8 mouse cellular contexts compared by ENCODE assay signal in genomic region chr5:8660738-8661151, GRCm38 (mm10). TPM values are rescaled to one million over a fixed set of nuclear protein-coding genes. Genes with fewer than 3 reads are reported as not detected.
DNase-seq lines count a peak whose midpoint lies in the region; ATAC-seq and TF ChIP-seq lines count a peak whose summit lies in the region.

No protein-coding gene starts in this region.

- no peak for DNase-seq in heart, postnatal 10 days
- peak; percentile 29 for DNase-seq in brain, embryonic 14.5 days (ENCODE audit: low read depth)
- no peak for DNase-seq in midbrain, embryonic 11.5 days (ENCODE audit: low spot score, missing footprints)
- no peak for DNase-seq in urinary bladder, postnatal 14 days (ENCODE audit: low spot score)
- no peak for DNase-seq in spleen, adult 12 weeks (ENCODE audit: low spot score)
- no peak for DNase-seq in adrenal gland, adult 18-20 months (ENCODE audit: low spot score in 2 of 2)

- no peak for TF ChIP-seq CTCF in brain, embryonic 14.5 days (IDR thresholded peaks at IDR 0.05; ENCODE audit: borderline replicate concordance, extremely low read depth, insufficient read depth, insufficient read length)

- no peak overlapping the region for H3K9ac ChIP-seq in heart, embryonic 14.5 days (ENCODE audit: low read length)
- H3K9ac ChIP-seq in hindbrain, embryonic 15.5 days = no peak overlapping the region
- H3K9ac ChIP-seq in midbrain, embryonic 11.5 days (ENCODE audit: low read length) = no peak overlapping the region

- no peak for TF ChIP-seq POLR2A in brain, embryonic 14.5 days (IDR thresholded peaks at IDR 0.05; ENCODE audit: borderline replicate concordance, extremely low read depth, insufficient read depth, insufficient read length, poor library complexity, severe bottlenecking)

- 84% methylated on average over 10 of the region's 10 CpGs for WGBS in heart, embryonic 14.5 days
- 67% methylated on average over 10 of the region's 10 CpGs for WGBS in hindbrain, embryonic 15.5 days
- 79% methylated on average over 10 of the region's 10 CpGs for WGBS in midbrain, embryonic 11.5 days

- intact Hi-C loops in heart, postnatal 10 days (cut with DNase I) = no loop called here

- no peaks in the 10 kb centered on the region for H3K9me3 ChIP-seq in heart, embryonic 14.5 days (ENCODE audit: control insufficient read depth, low read length)
- H3K9me3 ChIP-seq in hindbrain, embryonic 15.5 days = no peaks in the 10 kb centered on the region
- no peaks in the 10 kb centered on the region for H3K9me3 ChIP-seq in midbrain, embryonic 11.5 days (ENCODE audit: control insufficient read depth, low read length)

- no peak overlapping the region for H3K27ac ChIP-seq in heart, embryonic 14.5 days (replicated peaks in 1 of 2; ENCODE audit: control insufficient read depth in 1 of 2, insufficient read depth in 1 of 2, low read depth in 2 of 2, low read length in 2 of 2)
- H3K27ac ChIP-seq in hindbrain, embryonic 15.5 days (replicated peaks) = no peak overlapping the region
- H3K27ac ChIP-seq in midbrain, embryonic 11.5 days (ENCODE audit: low read depth, low read length) = no peak overlapping the region

- H3K4me1 ChIP-seq in heart, embryonic 14.5 days (ENCODE audit: control insufficient read depth in 2 of 2, insufficient read depth in 2 of 2, low read length in 2 of 2) = peaks cover 0 to 4% of the 10 kb centered on the region in 2 experiments; a peak in 1 of 4 replicates
- peaks cover 8% of the 10 kb centered on the region for H3K4me1 ChIP-seq in hindbrain, embryonic 15.5 days (replicated peaks)
- H3K4me1 ChIP-seq in midbrain, embryonic 11.5 days (ENCODE audit: control insufficient read depth, insufficient read depth, low read length) = peaks cover 4% of the 10 kb centered on the region

- H3K36me3 ChIP-seq in heart, embryonic 14.5 days (ENCODE audit: control insufficient read depth, insufficient read depth, low read length) = no peaks in the 10 kb centered on the region
- no peaks in the 10 kb centered on the region for H3K36me3 ChIP-seq in hindbrain, embryonic 15.5 days
- H3K36me3 ChIP-seq in midbrain, embryonic 11.5 days (ENCODE audit: control insufficient read depth, insufficient read depth, low read length) = no peaks in the 10 kb centered on the region

- H3K4me3 ChIP-seq in heart, embryonic 14.5 days (ENCODE audit: control insufficient read depth in 1 of 2, insufficient read depth in 1 of 2, low read depth in 1 of 2, low read length in 2 of 2) = peak overlapping the region; percentile 38 to 50; a peak in 3 of 4 replicates
- H3K4me3 ChIP-seq in hindbrain, embryonic 15.5 days = peak overlapping the region; percentile 47
- peak overlapping the region; percentile 36; the same call in 1 of the 2 replicates for H3K4me3 ChIP-seq in midbrain, embryonic 11.5 days (ENCODE audit: low read depth, low read length)

- H3K27me3 ChIP-seq in heart, embryonic 14.5 days (ENCODE audit: control insufficient read depth, insufficient read depth, low read length) = no peaks in the 10 kb centered on the region
- H3K27me3 ChIP-seq in hindbrain, embryonic 15.5 days = no peaks in the 10 kb centered on the region
- H3K27me3 ChIP-seq in midbrain, embryonic 11.5 days (ENCODE audit: control insufficient read depth, insufficient read depth, low read length) = no peaks in the 10 kb centered on the region

- peak overlapping the region; percentile 96 for H3K4me2 ChIP-seq in heart, embryonic 14.5 days (ENCODE audit: low read length)
- peak overlapping the region; percentile 92 for H3K4me2 ChIP-seq in hindbrain, embryonic 15.5 days
- H3K4me2 ChIP-seq in midbrain, embryonic 11.5 days = peak overlapping the region; percentile 79

- ATAC-seq in heart, embryonic 14.5 days (ENCODE audit: insufficient number of reproducible peaks, insufficient read depth, low FRiP score, low read depth) = no peak
- no peak for ATAC-seq in hindbrain, embryonic 15.5 days (ENCODE audit: low FRiP score, low read depth)
- peak; percentile 22; the same call in 1 of the 2 replicates for ATAC-seq in midbrain, embryonic 11.5 days (ENCODE audit: low FRiP score)

RNA-seq across cellular contexts. Expression of gene Abcb1a, which starts 0.9 kb away (rescaled TPM):
- 0.41 and 0.50 TPM in 2 replicates for polyA plus RNA-seq in heart, embryonic 14.5 days (2014; fragmentation: Nextera tagmentation; extraction: Ambion mirVana)
- 1 to 10 TPM; 8.6 to 8.9 TPM for total RNA-seq in heart, postnatal 10 days (2021)
- polyA plus RNA-seq in brain, embryonic 14.5 days (2012; rRNA removed) = 2.4 and 4.5 TPM in 2 replicates
- polyA plus RNA-seq in hindbrain, embryonic 15.5 days (2015; fragmentation: Nextera tagmentation; extraction: Ambion mirVana) = 1.6 and 2.1 TPM in 2 replicates
- polyA plus RNA-seq in midbrain, embryonic 11.5 days (2014; fragmentation: Nextera tagmentation; extraction: Ambion mirVana) = 0.94 and 1.1 TPM in 2 replicates
- 10 to 100 TPM; 35.8 to 41.2 TPM for total RNA-seq in adrenal gland, adult 18-20 months (2021)

RNA-seq across cellular contexts. Expression of gene Rundc3b, which starts 38.0 kb away (rescaled TPM):
- 1.4 and 1.5 TPM in 2 replicates for polyA plus RNA-seq in heart, embryonic 14.5 days (2014; fragmentation: Nextera tagmentation; extraction: Ambion mirVana)
- total RNA-seq in heart, postnatal 10 days (2021) = 1 to 10 TPM; 1.1 to 1.7 TPM
- polyA plus RNA-seq in brain, embryonic 14.5 days (2012; rRNA removed) = 28.8 and 37.1 TPM in 2 replicates
- 39.5 and 42.5 TPM in 2 replicates for polyA plus RNA-seq in hindbrain, embryonic 15.5 days (2015; fragmentation: Nextera tagmentation; extraction: Ambion mirVana)
- 12.3 and 13.3 TPM in 2 replicates for polyA plus RNA-seq in midbrain, embryonic 11.5 days (2014; fragmentation: Nextera tagmentation; extraction: Ambion mirVana)
- 1 to 10 TPM; 3.7 to 4.1 TPM for total RNA-seq in adrenal gland, adult 18-20 months (2021)
